Mouse (Mus musculus) hindbrain, postnatal 0 days (tissue): ENCODE measurements at regions not wholly inside any gene's neighbourhood (a gene's known extent, or its start where the extent isn't known, plus 50 kb on each side); places are given as distances from the start of the nearest gene placed in this dataset.

Experiments used
- ATAC-seq: fragments of 200-750 bp; cut with Nextera tagmentation; 2 replicates; pipeline ENCODE4 v1.8.0; 2017; ENCODE audit warnings: mild to moderate bottlenecking, moderate TSS enrichment, moderate library complexity
- DNase-seq: peaks from one replicate; pipeline ENCODE4 v3.0.0-alpha.2; 2015; ENCODE audit warnings: low spot score
- H3K27ac ChIP-seq: fragments of 300-500 bp; sonication (generic); 2 replicates; pipeline ENCODE4 v1.5.1; 2014; ENCODE audit warnings: mild to moderate bottlenecking
- H3K27me3 ChIP-seq: fragments of 300-500 bp; sonication (generic); 2 replicates; pipeline ENCODE4 v1.6.1; 2014; ENCODE audit warnings: low read length, mixed read lengths; ENCODE audit not compliant: insufficient read depth
- H3K36me3 ChIP-seq: fragments of 300-500 bp; sonication (generic); 2 replicates; pipeline ENCODE4 v1.6.1; 2014; ENCODE audit warnings: low read length, mixed read lengths; ENCODE audit not compliant: insufficient read depth
- H3K4me1 ChIP-seq: fragments of 300-500 bp; sonication (generic); 2 replicates; pipeline ENCODE4 v1.6.1; 2014; ENCODE audit warnings: antibody characterized with exemption, low read length, mixed read lengths; ENCODE audit not compliant: insufficient read depth
- H3K4me2 ChIP-seq: fragments of 300-500 bp; sonication (generic); 2 replicates; pipeline ENCODE4 v1.6.1; 2014; ENCODE audit warnings: low read depth, mild to moderate bottlenecking, low read length, moderate library complexity, mixed read lengths
- H3K4me3 ChIP-seq: fragments of 300-500 bp; sonication (generic); 2 replicates; pipeline ENCODE4 v1.5.1; 2014; ENCODE audit warnings: low read length
- H3K9ac ChIP-seq: fragments of 300-500 bp; sonication (generic); replicated peaks from 2 replicates; pipeline ENCODE4 v1.6.1; 2014; ENCODE audit warnings: mild to moderate bottlenecking, low read length, moderate library complexity, mixed read lengths
- H3K9me3 ChIP-seq: fragments of 300-500 bp; sonication (generic); 2 replicates; pipeline ENCODE4 v1.6.1; 2016; ENCODE audit warnings: low read length, mixed read lengths
- CTCF ChIP-seq: IDR thresholded peaks from 2 replicates; pipeline ENCODE4 v1.5.1; 2016; ENCODE audit warnings: antibody characterized with exemption, control low read depth, low read depth
- WGBS: fragments of 180-500 bp; shearing (Covaris S2); extraction: QIAGEN DNeasy Blood & Tissue Kit; methylation state at CpG from one replicate; pipeline ENCODE4 v1.1.7; 2014; 5-methylcytosine and 5-hydroxymethylcytosine counted together

DNA sequence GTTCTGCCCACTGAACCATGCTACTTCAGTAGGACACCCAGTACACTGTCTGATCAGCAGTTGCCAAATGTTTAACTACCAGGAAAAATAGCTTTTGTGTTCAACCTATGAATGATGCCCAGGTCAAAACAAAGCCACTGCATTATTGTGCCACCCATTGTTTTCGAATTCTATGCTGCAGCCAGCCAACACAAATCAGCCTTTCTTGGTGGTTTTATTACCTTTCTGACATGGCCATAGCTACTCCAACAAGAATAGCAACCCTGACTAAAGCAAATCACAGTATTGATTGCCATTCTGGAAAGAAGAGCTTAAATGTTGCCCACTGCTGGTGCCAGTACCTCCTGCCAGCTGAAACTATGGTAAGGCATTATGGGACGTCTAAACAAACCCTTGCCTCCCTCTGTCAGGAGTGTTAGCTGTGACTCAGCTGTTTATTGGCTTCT, 225.7 kb downstream of the Basp1 start:
- Histone ChIP-seq H3K9ac (no peak overlapping the region), H3K4me1 (no peaks in the 10 kb centered on the region), H3K4me3 (no peak overlapping the region), H3K36me3 (no peaks in the 10 kb centered on the region), H3K4me2 (no peak overlapping the region), H3K9me3 (no peaks in the 10 kb centered on the region), H3K27me3 (no peaks in the 10 kb centered on the region), H3K27ac (no peak overlapping the region)
- WGBS: 28% methylated on average over 2 of the region's 2 CpGs
- TF ChIP-seq CTCF: no peak
- ATAC-seq: no peak
- DNase-seq: peak; percentile 8

- WGBS: 91% methylated on average over 6 of the region's 6 CpGs
- DNase-seq: no peak
- Histone ChIP-seq H3K4me1 (no peaks in the 10 kb centered on the region), H3K27ac (no peak overlapping the region), H3K9me3 (no peaks in the 10 kb centered on the region), H3K36me3 (no peaks in the 10 kb centered on the region), H3K4me2 (no peak overlapping the region), H3K9ac (no peak overlapping the region), H3K27me3 (no peaks in the 10 kb centered on the region), H3K4me3 (no peak overlapping the region)
- no peak for TF ChIP-seq CTCF
- ATAC-seq: no peak
Observed at GRCm38 (mm10) chr15:25172755-25173154, 240.8 kb downstream of the Basp1 start.

- H3K27ac ChIP-seq: no peak overlapping the region
- no peak for TF ChIP-seq CTCF
- WGBS: 93% methylated on average over 1 of the region's 1 CpGs
- no peak overlapping the region for H3K4me2 ChIP-seq
- H3K9me3 ChIP-seq: no peaks in the 10 kb centered on the region
- no peaks in the 10 kb centered on the region for H3K27me3 ChIP-seq
- DNase-seq: no peak
- H3K9ac ChIP-seq: no peak overlapping the region
- no peaks in the 10 kb centered on the region for H3K36me3 ChIP-seq
- H3K4me1 ChIP-seq: no peaks in the 10 kb centered on the region
- no peak for ATAC-seq
- H3K4me3 ChIP-seq: no peak overlapping the region
Observed at GRCm38 (mm10) chr15:25146371-25146770, 267.2 kb downstream of the Basp1 start.

DNA sequence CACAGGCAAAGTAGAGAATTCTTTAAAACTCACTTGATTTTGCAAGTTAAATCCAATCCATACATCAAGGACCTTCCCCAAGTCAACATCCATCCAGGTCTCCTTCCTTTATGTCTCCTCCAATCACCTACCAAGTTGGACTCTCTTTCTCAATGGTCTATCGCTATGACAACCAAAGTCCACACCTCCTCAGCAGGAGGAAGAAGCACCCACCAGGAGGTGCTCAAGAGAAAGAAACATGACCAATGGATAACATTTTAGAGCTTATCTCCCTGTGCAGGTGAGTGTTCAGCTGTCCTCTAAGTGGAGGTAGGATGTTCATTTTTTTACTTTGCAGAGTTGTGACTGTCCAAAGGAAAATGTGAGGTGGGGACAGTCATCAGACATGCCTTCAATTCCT, 269.3 kb downstream of the Basp1 start:
- ATAC-seq (no peak), DNase-seq (no peak)
- H3K4me1 ChIP-seq: no peaks in the 10 kb centered on the region
- H3K9ac ChIP-seq: no peak overlapping the region
- H3K9me3 ChIP-seq: no peaks in the 10 kb centered on the region
- WGBS: 75% methylated on average over 1 of the region's 1 CpGs
- H3K27me3 ChIP-seq: no peaks in the 10 kb centered on the region
- H3K36me3 ChIP-seq: no peaks in the 10 kb centered on the region
- H3K27ac ChIP-seq: no peak overlapping the region
- no peak for TF ChIP-seq CTCF
- no peak overlapping the region for H3K4me2 ChIP-seq
- H3K4me3 ChIP-seq: no peak overlapping the region

GRCm38 (mm10) chr15:25140389-25141181, 273.0 kb downstream of the Basp1 start:
- no peaks in the 10 kb centered on the region for H3K4me1 ChIP-seq
- ATAC-seq (peak; percentile 84), DNase-seq (peak; percentile 54)
- no peak overlapping the region for H3K4me3 ChIP-seq
- H3K36me3 ChIP-seq: no peaks in the 10 kb centered on the region
- 65% methylated on average over 9 of the region's 9 CpGs for WGBS
- no peak overlapping the region for H3K9ac ChIP-seq
- no peaks in the 10 kb centered on the region for H3K9me3 ChIP-seq
- no peak overlapping the region for H3K4me2 ChIP-seq
- no peak overlapping the region for H3K27ac ChIP-seq
- no peak for TF ChIP-seq CTCF
- no peaks in the 10 kb centered on the region for H3K27me3 ChIP-seq

GRCm38 (mm10) chr15:25137091-25137490, 276.5 kb downstream of the Basp1 start:
- DNase-seq (peak; percentile 48), ATAC-seq (0 out of 2 replicates have a peak, but pooled peaks have one; percentile 45)
- TF ChIP-seq CTCF: no peak
- Histone ChIP-seq H3K4me2 (no peak overlapping the region), H3K4me1 (no peaks in the 10 kb centered on the region), H3K4me3 (no peak overlapping the region), H3K27me3 (no peaks in the 10 kb centered on the region), H3K9me3 (no peaks in the 10 kb centered on the region), H3K27ac (no peak overlapping the region), H3K9ac (no peak overlapping the region), H3K36me3 (no peaks in the 10 kb centered on the region)
- 15% methylated on average over 3 of the region's 3 CpGs for WGBS

- Histone ChIP-seq H3K9me3 (no peaks in the 10 kb centered on the region), H3K36me3 (no peaks in the 10 kb centered on the region), H3K27ac (no peak overlapping the region), H3K4me3 (no peak overlapping the region), H3K4me2 (no peak overlapping the region), H3K9ac (no peak overlapping the region), H3K27me3 (no peaks in the 10 kb centered on the region), H3K4me1 (no peaks in the 10 kb centered on the region)
- no peak for TF ChIP-seq CTCF
- ATAC-seq: no peak
- 88% methylated on average over 19 of the region's 19 CpGs for WGBS
- no peak for DNase-seq
Observed at GRCm38 (mm10) chr15:25135471-25136262, 277.9 kb downstream of the Basp1 start.
